Mouse (Mus musculus): ENCODE results near the gene Metap2. TPM values are rescaled to one million over a fixed set of nuclear protein-coding genes. Genes with fewer than 3 reads are reported as not detected.

Gene Metap2
- total and polyA plus RNA-seq, 2 experiments = 20.3 to 42.6 TPM

- H3K9ac ChIP-seq (ENCODE audit: low read depth, low read length) = no peak overlapping the region
- no peaks in the 10 kb centered on the region for H3K79me2 ChIP-seq (ENCODE audit: control insufficient read depth, insufficient read depth, low read length)
- H3K4me1 ChIP-seq (ENCODE audit: control insufficient read depth, insufficient read depth, low read length) = no peaks in the 10 kb centered on the region
- no peak overlapping the region for H3K27ac ChIP-seq (replicated peaks; ENCODE audit: insufficient read depth, low read depth, low read length)
- no peak overlapping the region for H3K4me3 ChIP-seq (ENCODE audit: insufficient read depth, low read depth, low read length)
- DNase-seq (ENCODE audit: extremely low read depth, low read depth, low spot score) = no peak
- no peaks in the 10 kb centered on the region for H3K36me3 ChIP-seq (ENCODE audit: control insufficient read depth, insufficient read depth, low read length)
- H3K27me3 ChIP-seq (ENCODE audit: control insufficient read depth, insufficient read depth, low read length) = no peaks in the 10 kb centered on the region
- TF ChIP-seq POLR2A (IDR thresholded peaks at IDR 0.05; ENCODE audit: extremely low read depth, insufficient read depth, low read length) (no peak), CTCF (IDR thresholded peaks at IDR 0.05; ENCODE audit: low read depth, low read length) (no peak)
- 90% methylated on average over 5 of the region's 5 CpGs for WGBS
Observed at GRCm38 (mm10) chr10:93924666-93925065, 27.8 kb upstream of the Metap2 start.

GRCm38 (mm10) chr10:93921160-93921559 lies 24.3 kb upstream of the Metap2 start:
- no peaks in the 10 kb centered on the region for H3K4me1 ChIP-seq (ENCODE audit: control insufficient read depth, insufficient read depth, low read length)
- H3K9ac ChIP-seq (ENCODE audit: low read depth, low read length) = no peak overlapping the region
- no peak for TF ChIP-seq POLR2A (IDR thresholded peaks at IDR 0.05; ENCODE audit: extremely low read depth, insufficient read depth, low read length)
- TF ChIP-seq CTCF (IDR thresholded peaks at IDR 0.05; ENCODE audit: low read depth, low read length) = no peak
- DNase-seq (ENCODE audit: extremely low read depth, low read depth, low spot score) = no peak
- no peak overlapping the region for H3K27ac ChIP-seq (replicated peaks; ENCODE audit: insufficient read depth, low read depth, low read length)
- H3K4me3 ChIP-seq (ENCODE audit: insufficient read depth, low read depth, low read length) = no peak overlapping the region
- 87% methylated on average over 4 of the region's 4 CpGs for WGBS
- no peaks in the 10 kb centered on the region for H3K79me2 ChIP-seq (ENCODE audit: control insufficient read depth, insufficient read depth, low read length)
- no peaks in the 10 kb centered on the region for H3K36me3 ChIP-seq (ENCODE audit: control insufficient read depth, insufficient read depth, low read length)
- no peaks in the 10 kb centered on the region for H3K27me3 ChIP-seq (ENCODE audit: control insufficient read depth, insufficient read depth, low read length)

- Histone ChIP-seq H3K27ac (replicated peaks; ENCODE audit: insufficient read depth, low read depth, low read length) (peak overlapping the region; percentile 66), H3K4me3 (ENCODE audit: insufficient read depth, low read depth, low read length) (no peak overlapping the region), H3K36me3 (ENCODE audit: control insufficient read depth, insufficient read depth, low read length) (no peaks in the 10 kb centered on the region), H3K27me3 (ENCODE audit: control insufficient read depth, insufficient read depth, low read length) (no peaks in the 10 kb centered on the region), H3K79me2 (ENCODE audit: control insufficient read depth, insufficient read depth, low read length) (no peaks in the 10 kb centered on the region), H3K9ac (ENCODE audit: low read depth, low read length) (0 out of 2 replicates have a peak overlapping the region, but pooled peaks have one; percentile 13), H3K4me1 (ENCODE audit: control insufficient read depth, insufficient read depth, low read length) (no peaks in the 10 kb centered on the region)
- TF ChIP-seq CTCF (IDR thresholded peaks at IDR 0.05; ENCODE audit: low read depth, low read length) = no peak
- TF ChIP-seq POLR2A (IDR thresholded peaks at IDR 0.05; ENCODE audit: extremely low read depth, insufficient read depth, low read length) = no peak
- DNase-seq (ENCODE audit: extremely low read depth, low read depth, low spot score) = peak; percentile 19
- WGBS = 65% methylated on average over 13 of the region's 13 CpGs
Observed at GRCm38 (mm10) chr10:93919227-93919626, 22.3 kb upstream of the Metap2 start.

GRCm38 (mm10) chr10:93918701-93919100 lies 21.8 kb upstream of the Metap2 start:
- no peaks in the 10 kb centered on the region for H3K36me3 ChIP-seq (ENCODE audit: control insufficient read depth, insufficient read depth, low read length)
- no peak overlapping the region for H3K4me3 ChIP-seq (ENCODE audit: insufficient read depth, low read depth, low read length)
- no peak for DNase-seq (ENCODE audit: extremely low read depth, low read depth, low spot score)
- peak overlapping the region; percentile 66 for H3K27ac ChIP-seq (replicated peaks; ENCODE audit: insufficient read depth, low read depth, low read length)
- H3K79me2 ChIP-seq (ENCODE audit: control insufficient read depth, insufficient read depth, low read length) = no peaks in the 10 kb centered on the region
- H3K27me3 ChIP-seq (ENCODE audit: control insufficient read depth, insufficient read depth, low read length) = no peaks in the 10 kb centered on the region
- WGBS = 61% methylated on average over 6 of the region's 6 CpGs
- H3K4me1 ChIP-seq (ENCODE audit: control insufficient read depth, insufficient read depth, low read length) = no peaks in the 10 kb centered on the region
- no peak for TF ChIP-seq CTCF (IDR thresholded peaks at IDR 0.05; ENCODE audit: low read depth, low read length)
- TF ChIP-seq POLR2A (IDR thresholded peaks at IDR 0.05; ENCODE audit: extremely low read depth, insufficient read depth, low read length) = no peak
- 0 out of 2 replicates have a peak overlapping the region, but pooled peaks have one; percentile 13 for H3K9ac ChIP-seq (ENCODE audit: low read depth, low read length)

- Histone ChIP-seq H3K4me3 (ENCODE audit: insufficient read depth, low read depth, low read length) (no peak overlapping the region), H3K4me1 (ENCODE audit: control insufficient read depth, insufficient read depth, low read length) (no peaks in the 10 kb centered on the region), H3K9ac (ENCODE audit: low read depth, low read length) (no peak overlapping the region), H3K36me3 (ENCODE audit: control insufficient read depth, insufficient read depth, low read length) (no peaks in the 10 kb centered on the region), H3K27me3 (ENCODE audit: control insufficient read depth, insufficient read depth, low read length) (no peaks in the 10 kb centered on the region), H3K27ac (replicated peaks; ENCODE audit: insufficient read depth, low read depth, low read length) (no peak overlapping the region), H3K79me2 (ENCODE audit: control insufficient read depth, insufficient read depth, low read length) (no peaks in the 10 kb centered on the region)
- TF ChIP-seq CTCF (IDR thresholded peaks at IDR 0.05; ENCODE audit: low read depth, low read length) = no peak
- 81% methylated on average over 2 of the region's 2 CpGs for WGBS
- DNase-seq (ENCODE audit: extremely low read depth, low read depth, low spot score) = no peak
Observed at GRCm38 (mm10) chr10:93918087-93918486, 21.2 kb upstream of the Metap2 start.

- 81% methylated on average over 2 of the region's 2 CpGs for whole genome bisulfite sequencing
- H3K4me1 ChIP-seq (ENCODE audit: control insufficient read depth, insufficient read depth, low read length) = no peaks in the 10 kb centered on the region
- DNase-seq (ENCODE audit: extremely low read depth, low read depth, low spot score) = no peak
- no peaks in the 10 kb centered on the region for H3K79me2 ChIP-seq (ENCODE audit: control insufficient read depth, insufficient read depth, low read length)
- no peak overlapping the region for H3K9ac ChIP-seq (ENCODE audit: low read depth, low read length)
- no peaks in the 10 kb centered on the region for H3K27me3 ChIP-seq (ENCODE audit: control insufficient read depth, insufficient read depth, low read length)
- H3K36me3 ChIP-seq (ENCODE audit: control insufficient read depth, insufficient read depth, low read length) = no peaks in the 10 kb centered on the region
- H3K4me3 ChIP-seq (ENCODE audit: insufficient read depth, low read depth, low read length) = no peak overlapping the region
- TF ChIP-seq CTCF (IDR thresholded peaks at IDR 0.05; ENCODE audit: low read depth, low read length) (no peak), POLR2A (IDR thresholded peaks at IDR 0.05; ENCODE audit: extremely low read depth, insufficient read depth, low read length) (no peak)
- no peak overlapping the region for H3K27ac ChIP-seq (replicated peaks; ENCODE audit: insufficient read depth, low read depth, low read length)
Observed at GRCm38 (mm10) chr10:93916778-93917177, 19.9 kb upstream of the Metap2 start.
